Mouse (Mus musculus): ENCODE measurements around the gene Capza2.

GRCm38 (mm10) chr6:17637205-17638203, 1.5 kb downstream of the Capza2 start:
- TF ChIP-seq ZNF384 (IDR thresholded peaks at IDR 0.05; ENCODE audit: low read depth, low read length) (no peak), CHD2 (IDR thresholded peaks at IDR 0.05; ENCODE audit: low read depth, low read length) (no peak)

Measured in ES-E14 (cell line).